Mouse (Mus musculus): ENCODE data around the gene Cluh.

- TF ChIP-seq CTCF (IDR thresholded peaks at IDR 0.05; ENCODE audit: low read depth) (no peak), EP300 (IDR thresholded peaks at IDR 0.05; ENCODE audit: low read depth) (no peak)
Measured at GRCm38 (mm10) chr11:74672901-74673513, 23.7 kb downstream of the Cluh start.

Measured in liver, embryonic 14.5 days (tissue).